Mouse (Mus musculus) erythroblast, embryonic 14.5 days (primary cell): Measurements from ENCODE around the gene Rnf20. TPM values are rescaled to one million over a fixed set of nuclear protein-coding genes. Genes with fewer than 3 reads are reported as not detected.
"Not testable (repeated sequence)": the region's sequence is repeated elsewhere in the genome, so short reads cannot be mapped to it uniquely, and the experiment has no call there.

ENCODE experiments used
- H3K27me3 ChIP-seq: 2 replicates; pipeline ENCODE4 v1.6.1; 2012; ENCODE audit warnings: inconsistent platforms; ENCODE audit not compliant: control insufficient read depth
- H3K36me3 ChIP-seq: 2 replicates; pipeline ENCODE4 v1.6.1; 2012; ENCODE audit warnings: mild to moderate bottlenecking, inconsistent platforms; ENCODE audit not compliant: control insufficient read depth
- H3K4me1 ChIP-seq: 2 replicates; pipeline ENCODE4 v1.6.1; 2012; ENCODE audit warnings: inconsistent platforms; ENCODE audit not compliant: control insufficient read depth
- H3K4me3 ChIP-seq: replicated peaks from 2 replicates; pipeline ENCODE3; 2012; ENCODE audit warnings: moderate library complexity, mild to moderate bottlenecking, inconsistent platforms
- H3K9me3 ChIP-seq: 2 replicates; pipeline ENCODE4 v1.6.1; 2012; ENCODE audit warnings: low read length, inconsistent platforms, mixed read lengths; ENCODE audit not compliant: control insufficient read depth
- GATA1 ChIP-seq: IDR thresholded peaks from 2 replicates; pipeline ENCODE4 v1.6.1; 2012; ENCODE audit warnings: low read length, inconsistent platforms, mixed read lengths
- TAL1 ChIP-seq: IDR thresholded peaks from 3 replicates; pipeline ENCODE4 v1.6.1; 2012; ENCODE audit warnings: low read length, inconsistent platforms, mixed read lengths
- polyA plus RNA-seq: library from polyadenylated mRNA; stranded (reverse); fragments of >175 nt; gene quantifications from 2 replicates; pipeline ENCODE4 v1.2.3, GENCODE M21; 2012

Gene Rnf20
- polyA plus RNA-seq, 1 experiment: 0.76 TPM

DNA sequence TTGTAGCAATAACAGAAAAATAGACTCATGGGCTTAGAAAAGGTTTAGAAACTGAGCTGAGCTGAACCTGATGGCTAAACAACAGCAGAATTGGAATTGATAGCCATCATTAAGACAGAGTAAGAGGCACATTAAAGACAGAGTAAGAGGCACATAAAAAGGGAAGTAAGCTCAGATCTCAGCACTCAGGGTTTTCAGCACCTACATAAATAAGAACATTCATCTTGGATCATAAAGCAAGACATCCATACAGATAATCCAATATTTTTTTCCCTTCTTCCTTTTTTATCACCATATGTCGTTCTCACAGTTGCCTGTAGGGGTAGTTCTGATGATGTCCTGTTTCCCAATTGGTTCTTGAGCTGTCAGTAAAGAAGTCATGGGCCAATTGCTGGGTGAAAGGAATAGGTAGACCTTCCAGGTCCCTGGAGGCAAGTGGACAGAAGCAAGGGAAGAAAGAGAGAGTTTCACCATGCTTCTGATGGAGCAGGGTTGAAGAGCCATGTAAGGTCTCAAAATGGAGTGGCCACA, 27.7 kb upstream of the Rnf20 start:
- H3K9me3 ChIP-seq: no peaks in the 10 kb centered on the region
- no peak for TF ChIP-seq TAL1
- TF ChIP-seq GATA1: no peak
- H3K4me3 ChIP-seq: no peak overlapping the region

GRCm38 (mm10) chr4:49604616-49605015, 27.2 kb upstream of the Rnf20 start:
- Histone ChIP-seq H3K27me3 (peaks cover 7% of the 10 kb centered on the region), H3K4me3 (no peak overlapping the region), H3K9me3 (no peaks in the 10 kb centered on the region), H3K36me3 (no peaks in the 10 kb centered on the region), H3K4me1 (peaks cover 10% of the 10 kb centered on the region)
- TF ChIP-seq TAL1 (no peak), GATA1 (no peak)

More for the DNA sequence above, 27.7 kb upstream of the Rnf20 start:
- Histone ChIP-seq H3K4me1 (peaks cover 10% of the 10 kb centered on the region), H3K36me3 (no peaks in the 10 kb centered on the region), H3K27me3 (peaks cover 7% of the 10 kb centered on the region)

GRCm38 (mm10) chr4:49605459-49605858, 26.3 kb upstream of the Rnf20 start:
- TF ChIP-seq GATA1: no peak
- Histone ChIP-seq H3K27me3 (peaks cover 6% of the 10 kb centered on the region), H3K4me3 (no peak overlapping the region), H3K9me3 (no peaks in the 10 kb centered on the region), H3K4me1 (peaks cover 10% of the 10 kb centered on the region), H3K36me3 (no peaks in the 10 kb centered on the region)

DNA sequence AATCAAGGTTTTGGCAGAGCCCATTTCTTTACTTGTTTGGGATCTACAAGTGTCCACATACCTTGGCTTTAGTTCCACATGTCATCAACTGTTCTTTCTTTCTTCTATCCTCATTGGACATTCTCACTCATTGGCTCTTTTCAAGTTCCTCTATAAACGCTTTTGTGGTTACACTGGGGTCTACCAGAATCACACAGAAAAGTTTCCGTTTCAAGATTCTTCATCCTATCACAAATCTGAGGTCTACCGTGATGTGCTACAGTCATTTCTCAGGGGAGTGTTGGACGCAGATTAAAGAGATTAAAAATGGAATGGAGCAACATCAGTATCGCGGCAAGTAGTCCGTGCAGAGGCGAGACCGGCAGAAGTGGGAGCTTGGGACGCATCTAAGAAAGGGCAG, 14.9 kb upstream of the Rnf20 start:
- H3K9me3 ChIP-seq: no peaks in the 10 kb centered on the region
- no peaks in the 10 kb centered on the region for H3K4me1 ChIP-seq
- no peak overlapping the region for H3K4me3 ChIP-seq
- no peaks in the 10 kb centered on the region for H3K36me3 ChIP-seq
- TF ChIP-seq GATA1: no peak
- TF ChIP-seq TAL1: no peak
- H3K27me3 ChIP-seq: no peaks in the 10 kb centered on the region

GRCm38 (mm10) chr4:49619861-49620260, 11.9 kb upstream of the Rnf20 start:
- not testable (repeated sequence) for H3K4me1 ChIP-seq

GRCm38 (mm10) chr4:49622272-49622671, 9.5 kb upstream of the Rnf20 start:
- no peak overlapping the region for H3K4me3 ChIP-seq
- H3K36me3 ChIP-seq: no peaks in the 10 kb centered on the region
- no peaks in the 10 kb centered on the region for H3K9me3 ChIP-seq
- H3K4me1 ChIP-seq: peaks cover 12% of the 10 kb centered on the region
- no peaks in the 10 kb centered on the region for H3K27me3 ChIP-seq
- TF ChIP-seq TAL1 (no peak), GATA1 (no peak)

More at GRCm38 (mm10) chr4:49619861-49620260, 11.9 kb upstream of the Rnf20 start:
- not testable (repeated sequence) for H3K27me3 ChIP-seq, H3K36me3 ChIP-seq, H3K9me3 ChIP-seq, H3K4me3 ChIP-seq

DNA sequence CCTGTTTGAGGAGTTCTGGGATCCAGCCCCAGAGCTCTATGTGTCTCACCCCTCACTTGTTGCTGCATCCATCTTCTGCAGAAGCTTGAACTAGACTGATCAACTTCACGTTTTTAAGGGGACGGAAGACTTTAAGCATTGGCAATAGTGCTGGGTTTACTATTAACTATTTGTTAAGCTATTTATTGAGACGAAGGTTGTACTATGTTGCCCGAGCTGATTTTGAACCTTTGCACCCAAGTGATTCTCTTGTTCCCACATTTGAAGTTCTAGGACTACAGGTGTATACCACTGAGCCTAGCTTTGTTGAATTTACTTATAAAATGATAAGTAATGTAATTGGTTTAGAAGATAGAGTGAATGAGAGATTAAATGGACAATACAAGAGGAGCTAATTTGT, 7.9 kb upstream of the Rnf20 start:
- Histone ChIP-seq H3K4me1 (peaks cover 12% of the 10 kb centered on the region), H3K9me3 (no peaks in the 10 kb centered on the region), H3K36me3 (no peaks in the 10 kb centered on the region), H3K27me3 (no peaks in the 10 kb centered on the region), H3K4me3 (no peak overlapping the region)
- TF ChIP-seq GATA1: no peak
- TF ChIP-seq TAL1: no peak

DNA sequence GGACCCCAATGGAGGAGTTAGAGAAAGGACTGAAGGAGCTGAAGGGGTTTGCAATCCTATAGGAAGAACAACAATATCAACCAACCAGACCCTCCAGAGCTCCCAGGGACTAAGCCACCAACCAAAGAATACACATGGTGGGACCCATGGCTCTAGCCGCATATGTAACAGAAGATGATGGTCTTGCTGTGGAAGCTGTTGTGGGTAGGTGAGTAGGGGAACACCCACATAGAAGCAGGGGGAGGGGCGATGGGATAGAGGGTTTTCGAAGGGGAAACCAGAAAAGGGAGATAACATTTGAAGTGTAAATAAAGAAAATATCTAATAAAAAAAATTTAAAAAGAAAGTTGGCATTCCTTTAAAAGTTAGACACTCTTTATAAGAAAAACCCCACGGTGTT, 6.8 kb upstream of the Rnf20 start:
- peaks cover 12% of the 10 kb centered on the region for H3K4me1 ChIP-seq
- not testable (repeated sequence) for H3K9me3 ChIP-seq, H3K27me3 ChIP-seq, H3K4me3 ChIP-seq, H3K36me3 ChIP-seq

- TF ChIP-seq GATA1 (no peak), TAL1 (no peak)
- Histone ChIP-seq H3K9me3 (no peaks in the 10 kb centered on the region), H3K4me1 (peaks cover 17% of the 10 kb centered on the region), H3K27me3 (no peaks in the 10 kb centered on the region), H3K36me3 (no peaks in the 10 kb centered on the region), H3K4me3 (no peak overlapping the region)
These were observed 4.8 kb upstream of the Rnf20 start for GRCm38 (mm10) chr4:49626973-49627372.

GRCm38 (mm10) chr4:49628941-49629340, 2.9 kb upstream of the Rnf20 start:
- H3K9me3 ChIP-seq: no peaks in the 10 kb centered on the region
- peaks cover 5% of the 10 kb centered on the region for H3K36me3 ChIP-seq
- no peak overlapping the region for H3K4me3 ChIP-seq
- peaks cover 31% of the 10 kb centered on the region for H3K4me1 ChIP-seq
- TF ChIP-seq TAL1 (no peak), GATA1 (no peak)
- H3K27me3 ChIP-seq: no peaks in the 10 kb centered on the region
